ENCODE assay signal across 17 mouse cellular contexts in genomic region chr19:48283217-48283616, GRCm38 (mm10).
DNase-seq lines count a peak whose midpoint lies in the region; ATAC-seq and TF ChIP-seq lines count a peak whose summit lies in the region.
"Had no signal": no experiment of that assay in that cellular context is flagged by ENCODE, and none has a peak within 500 bp of the region (broad histone marks: within the 10 kb centered on the region; RNA-seq: fewer than 3 reads in every experiment).

No protein-coding gene starts in this region.

- intact Hi-C loops in gastrocnemius, adult 2 months (cut with DNase I): no loop called here

- no peak for TF ChIP-seq CTCF in gastrocnemius, adult 2 months (IDR thresholded peaks at IDR 0.05)

- no peak overlapping the region for H3K4me3 ChIP-seq in hindbrain, embryonic 10.5 days
- H3K4me3 ChIP-seq in hindbrain, embryonic 14.5 days (replicated peaks; ENCODE audit: low read length): no peak overlapping the region
- H3K4me3 ChIP-seq in embryonic facial prominence, embryonic 14.5 days (ENCODE audit: low read depth, low read length): no peak overlapping the region
- H3K4me3 ChIP-seq in hindbrain, embryonic 12.5 days: no peak overlapping the region
- H3K4me3 ChIP-seq in gastrocnemius, adult 2 months: no peak overlapping the region
- no peak overlapping the region for H3K4me3 ChIP-seq in kidney, embryonic 15.5 days (replicated peaks)
- H3K4me3 ChIP-seq: embryonic facial prominence, embryonic 13.5 days; heart, embryonic 15.5 days; liver, embryonic 13.5 days; megakaryocyte, embryonic 14.5 days had no signal

- no peaks in the 10 kb centered on the region for H3K36me3 ChIP-seq in hindbrain, embryonic 10.5 days
- H3K36me3 ChIP-seq in hindbrain, embryonic 14.5 days (replicated peaks; ENCODE audit: control insufficient read depth, insufficient read depth): no peaks in the 10 kb centered on the region
- H3K36me3 ChIP-seq in embryonic facial prominence, embryonic 14.5 days (ENCODE audit: control insufficient read depth, insufficient read depth, low read length): no peaks in the 10 kb centered on the region
- no peaks in the 10 kb centered on the region for H3K36me3 ChIP-seq in hindbrain, embryonic 12.5 days
- H3K36me3 ChIP-seq in kidney, embryonic 15.5 days: no peaks in the 10 kb centered on the region
- H3K36me3 ChIP-seq: embryonic facial prominence, embryonic 13.5 days; heart, embryonic 15.5 days; liver, embryonic 13.5 days had no signal

- H3K4me2 ChIP-seq in hindbrain, embryonic 14.5 days (replicated peaks): no peak overlapping the region
- no peak overlapping the region for H3K4me2 ChIP-seq in embryonic facial prominence, embryonic 14.5 days (ENCODE audit: low read depth, low read length)
- no peak overlapping the region for H3K4me2 ChIP-seq in hindbrain, embryonic 12.5 days (replicated peaks)
- H3K4me2 ChIP-seq in kidney, embryonic 15.5 days: no peak overlapping the region
- H3K4me2 ChIP-seq: embryonic facial prominence, embryonic 13.5 days; heart, embryonic 15.5 days; liver, embryonic 13.5 days had no signal

- H3K4me1 ChIP-seq in hindbrain, embryonic 10.5 days (replicated peaks): peaks cover 16% of the 10 kb centered on the region
- no peaks in the 10 kb centered on the region; the same call in 1 of the 2 replicates for H3K4me1 ChIP-seq in hindbrain, embryonic 14.5 days (replicated peaks; ENCODE audit: control insufficient read depth, insufficient read depth, low read length)
- no peaks in the 10 kb centered on the region for H3K4me1 ChIP-seq in embryonic facial prominence, embryonic 14.5 days (ENCODE audit: control insufficient read depth, insufficient read depth, low read length)
- H3K4me1 ChIP-seq in hindbrain, embryonic 12.5 days: peaks cover 13% of the 10 kb centered on the region
- 0 out of 2 replicates have a peak, but pooled peaks cover 4% of the 10 kb centered on the region for H3K4me1 ChIP-seq in kidney, embryonic 15.5 days
- H3K4me1 ChIP-seq: embryonic facial prominence, embryonic 13.5 days; liver, embryonic 13.5 days; megakaryocyte, embryonic 14.5 days had no signal

- no peak for DNase-seq in hindbrain, embryonic 10.5 days (ENCODE audit: low spot score)
- DNase-seq in hindbrain, embryonic 14.5 days (ENCODE audit: low spot score): no peak
- DNase-seq in embryonic facial prominence, embryonic 14.5 days (ENCODE audit: low spot score): peak; percentile 8
- peak; percentile 57 for DNase-seq in retina, embryonic 14.5 days (ENCODE audit: low spot score)
- no peak for DNase-seq in gastrocnemius, adult 2 months
- no peak for DNase-seq in yolk sac, embryonic 10.5 days (ENCODE audit: low spot score)
- DNase-seq: cerebellum, adult 11 months; cerebellum, postnatal 25 days; kidney, adult 2 months; layer of hippocampus, postnatal 36 days; liver, embryonic 13.5 days; thymus, adult 2 months had no signal

- ATAC-seq in hindbrain, embryonic 14.5 days (ENCODE audit: low FRiP score): no peak
- peak; percentile 71 for ATAC-seq in embryonic facial prominence, embryonic 14.5 days (ENCODE audit: low read depth)
- peak; percentile 64 for ATAC-seq in hindbrain, embryonic 12.5 days (ENCODE audit: low FRiP score)
- ATAC-seq in kidney, embryonic 15.5 days (replicated peaks; ENCODE audit: low FRiP score): no peak

- no peaks in the 10 kb centered on the region for H3K9me3 ChIP-seq in hindbrain, embryonic 10.5 days
- no peaks in the 10 kb centered on the region for H3K9me3 ChIP-seq in hindbrain, embryonic 14.5 days (ENCODE audit: control insufficient read depth, low read length)
- no peaks in the 10 kb centered on the region for H3K9me3 ChIP-seq in embryonic facial prominence, embryonic 14.5 days (ENCODE audit: control insufficient read depth, low read length)
- no peaks in the 10 kb centered on the region for H3K9me3 ChIP-seq in hindbrain, embryonic 12.5 days (replicated peaks)
- no peaks in the 10 kb centered on the region for H3K9me3 ChIP-seq in kidney, embryonic 15.5 days (replicated peaks)
- H3K9me3 ChIP-seq: embryonic facial prominence, embryonic 13.5 days; heart, embryonic 15.5 days had no signal

- no peaks in the 10 kb centered on the region for H3K27me3 ChIP-seq in hindbrain, embryonic 10.5 days (ENCODE audit: insufficient read depth, poor library complexity, severe bottlenecking)
- H3K27me3 ChIP-seq in hindbrain, embryonic 14.5 days (ENCODE audit: control insufficient read depth, insufficient read depth, low read length): no peaks in the 10 kb centered on the region
- H3K27me3 ChIP-seq in embryonic facial prominence, embryonic 14.5 days (replicated peaks; ENCODE audit: control insufficient read depth, insufficient read depth, low read length): no peaks in the 10 kb centered on the region
- H3K27me3 ChIP-seq in hindbrain, embryonic 12.5 days: no peaks in the 10 kb centered on the region
- H3K27me3 ChIP-seq in kidney, embryonic 15.5 days: no peaks in the 10 kb centered on the region
- H3K27me3 ChIP-seq: embryonic facial prominence, embryonic 13.5 days; heart, embryonic 15.5 days; liver, embryonic 13.5 days; megakaryocyte, embryonic 14.5 days had no signal

- no peak overlapping the region for H3K9ac ChIP-seq in hindbrain, embryonic 14.5 days
- no peak overlapping the region for H3K9ac ChIP-seq in embryonic facial prominence, embryonic 14.5 days (ENCODE audit: low read depth, low read length)
- H3K9ac ChIP-seq in hindbrain, embryonic 12.5 days: no peak overlapping the region
- H3K9ac ChIP-seq in kidney, embryonic 15.5 days: no peak overlapping the region
- H3K9ac ChIP-seq: embryonic facial prominence, embryonic 13.5 days; heart, embryonic 15.5 days; liver, embryonic 13.5 days had no signal

- WGBS in hindbrain, embryonic 10.5 days: 38% methylated on average over 4 of the region's 4 CpGs
- 20% methylated on average over 4 of the region's 4 CpGs for WGBS in hindbrain, embryonic 14.5 days
- WGBS in embryonic facial prominence, embryonic 14.5 days: 53% methylated on average over 4 of the region's 4 CpGs
- 42% methylated on average over 4 of the region's 4 CpGs for WGBS in hindbrain, embryonic 12.5 days
- 41% methylated on average over 4 of the region's 4 CpGs for WGBS in kidney, embryonic 15.5 days

- H3K27ac ChIP-seq in hindbrain, embryonic 10.5 days: peak overlapping the region; percentile 62
- no peak overlapping the region for H3K27ac ChIP-seq in hindbrain, embryonic 14.5 days
- H3K27ac ChIP-seq in embryonic facial prominence, embryonic 14.5 days (replicated peaks; ENCODE audit: low read depth, low read length): no peak overlapping the region
- H3K27ac ChIP-seq in hindbrain, embryonic 12.5 days: no peak overlapping the region
- no peak overlapping the region for H3K27ac ChIP-seq in gastrocnemius, adult 2 months
- H3K27ac ChIP-seq in kidney, embryonic 15.5 days: no peak overlapping the region
- H3K27ac ChIP-seq: embryonic facial prominence, embryonic 13.5 days; heart, embryonic 15.5 days; liver, embryonic 13.5 days had no signal

Comparison
In these comparisons a context has a peak if more than half of its experiments do, and no peak if none do; other contexts are left out.
1. ATAC-seq: peak in embryonic facial prominence, embryonic 14.5 days (single experiment) and hindbrain, embryonic 12.5 days (single experiment); none in hindbrain, embryonic 14.5 days (single experiment) and kidney, embryonic 15.5 days (single experiment).
2. DNase-seq: peak in embryonic facial prominence, embryonic 14.5 days (single experiment) and retina, embryonic 14.5 days (single experiment); none in hindbrain, embryonic 10.5 days (single experiment), hindbrain, embryonic 14.5 days (single experiment), gastrocnemius, adult 2 months (single experiment) and yolk sac, embryonic 10.5 days (single experiment).